Mouse (Mus musculus) spleen, postnatal 0 days (tissue): ENCODE data around the gene Tox2. TPM values are rescaled to one million over a fixed set of nuclear protein-coding genes. Genes with fewer than 3 reads are reported as not detected.

Experiments
- polyA plus RNA-seq: library from polyadenylated mRNA; unstranded; fragments of >200 nt; fragmentation: Nextera tagmentation; extraction: Ambion mirVana; gene quantifications from 2 replicates; pipeline ENCODE4 v1.2.1, GENCODE M21; 2015

Gene Tox2
- polyA plus RNA-seq: 0.75 and 0.84 TPM in 2 replicates

GRCm38 (mm10) chr2:163202884-163203634 lies at the start of gene Tox2:
Tox2 (plus strand) TSS chr2:163203125.

Other genes with a start within 250 kb of the Tox2 start
- 0.12 TPM in 1 of 2 replicates, not detected in the other for gene Sgk2, start 215.8 kb upstream of the Tox2 start, polyA plus RNA-seq
- gene Ift52, start 185.8 kb upstream of the Tox2 start, polyA plus RNA-seq: 28.1 and 30.8 TPM in 2 replicates
- 44.8 and 52.3 TPM in 2 replicates for gene Mybl2, start 148.4 kb upstream of the Tox2 start, polyA plus RNA-seq
- 0.22 TPM in 1 of 2 replicates, not detected in the other for gene Gtsf1l, start 115.3 kb upstream of the Tox2 start, polyA plus RNA-seq
- gene Jph2, start 194.9 kb downstream of the Tox2 start, polyA plus RNA-seq: 1.2 and 1.3 TPM in 2 replicates
- 44.9 and 45.3 TPM in 2 replicates for gene Oser1, start 221.6 kb downstream of the Tox2 start, polyA plus RNA-seq
- gene Gdap1l1, start 235.4 kb downstream of the Tox2 start, polyA plus RNA-seq: 0.19 and 0.38 TPM in 2 replicates